Comparison of ENCODE assay signal across 9 mouse cellular contexts in genomic region chr13:117958496-117959421, GRCm38 (mm10).
DNase-seq lines count a peak whose midpoint lies in the region; ATAC-seq and TF ChIP-seq lines count a peak whose summit lies in the region.
"Had no signal": no experiment of that assay in that cellular context is flagged by ENCODE, and none has a peak within 500 bp of the region (broad histone marks: within the 10 kb centered on the region; RNA-seq: fewer than 3 reads in every experiment).

No protein-coding gene starts in this region.

- no peak overlapping the region for H3K9ac ChIP-seq in ES-E14 (ENCODE audit: insufficient read depth, low read depth, low read length, poor library complexity, severe bottlenecking)
- no peak overlapping the region for H3K9ac ChIP-seq in forebrain, embryonic 12.5 days
- H3K9ac ChIP-seq in liver, embryonic 12.5 days = no peak overlapping the region

- peak; percentile 82 for DNase-seq in heart, adult 11 months
- DNase-seq in heart, postnatal 36 days = no peak
- DNase-seq in ES-E14 (ENCODE audit: low read depth, low spot score) = peak; percentile 90
- no peak for DNase-seq in spleen, adult 18-20 months
- no peak for DNase-seq in lung, adult 18-20 months
- DNase-seq in layer of hippocampus, postnatal 14 days (ENCODE audit: low spot score in 2 of 2) = no peak

- intact Hi-C loops in heart, postnatal 36 days (cut with DNase I) = no loop called here

- H3K27me3 ChIP-seq in forebrain, embryonic 12.5 days = no peaks in the 10 kb centered on the region
- H3K27me3 ChIP-seq in liver, embryonic 12.5 days (replicated peaks) = no peaks in the 10 kb centered on the region
- H3K27me3 ChIP-seq: megakaryocyte, embryonic 14.5 days had no signal

- H3K36me3 ChIP-seq in ES-E14 (ENCODE audit: control insufficient read depth, insufficient read depth, low read length, poor library complexity, severe bottlenecking) = no peaks in the 10 kb centered on the region
- no peaks in the 10 kb centered on the region for H3K36me3 ChIP-seq in forebrain, embryonic 12.5 days (replicated peaks)
- H3K36me3 ChIP-seq in liver, embryonic 12.5 days = no peaks in the 10 kb centered on the region

- peak overlapping the region; percentile 28 to 48 for H3K4me3 ChIP-seq in ES-E14 (ENCODE audit: insufficient read depth in 1 of 2, low read depth in 1 of 2, low read length in 2 of 2, poor library complexity in 1 of 2, severe bottlenecking in 1 of 2)
- H3K4me3 ChIP-seq in forebrain, embryonic 12.5 days (replicated peaks) = 0 out of 2 replicates have a peak overlapping the region, but pooled peaks have one; percentile 4
- no peak overlapping the region for H3K4me3 ChIP-seq in liver, embryonic 12.5 days
- H3K4me3 ChIP-seq: megakaryocyte, embryonic 14.5 days had no signal

- H3K4me2 ChIP-seq in forebrain, embryonic 12.5 days = peak overlapping the region; percentile 30
- H3K4me2 ChIP-seq in liver, embryonic 12.5 days = 0 out of 2 replicates have a peak overlapping the region, but pooled peaks have one; percentile 8

- WGBS in forebrain, embryonic 12.5 days = 6% methylated on average over 18 of the region's 18 CpGs
- WGBS in liver, embryonic 12.5 days (ENCODE audit: insufficient replicate concordance) = 17% methylated on average over 18 of the region's 18 CpGs

- H3K27ac ChIP-seq in ES-E14 (ENCODE audit: insufficient read depth, low read depth, low read length, poor library complexity, severe bottlenecking) = no peak overlapping the region
- no peak overlapping the region for H3K27ac ChIP-seq in forebrain, embryonic 12.5 days
- H3K27ac ChIP-seq in liver, embryonic 12.5 days = no peak overlapping the region

- in situ Hi-C loops in ES-E14 (cut with MboI; ENCODE audit: low sequenced_read_pairs in 2 of 2, unreplicated experiment in 2 of 2) = no loop called here

- peak; percentile 58; the same call in 1 of the 2 replicates for ATAC-seq in forebrain, embryonic 12.5 days (ENCODE audit: low FRiP score)
- ATAC-seq in liver, embryonic 12.5 days = peak; percentile 35; the same call in 1 of the 2 replicates

- H3K4me1 ChIP-seq in ES-E14 (ENCODE audit: control insufficient read depth in 2 of 2, insufficient read depth in 2 of 2, low read length in 2 of 2, poor library complexity in 1 of 2) = no peaks in the 10 kb centered on the region
- no peaks in the 10 kb centered on the region for H3K4me1 ChIP-seq in forebrain, embryonic 12.5 days
- H3K4me1 ChIP-seq in liver, embryonic 12.5 days = no peaks in the 10 kb centered on the region
- H3K4me1 ChIP-seq: megakaryocyte, embryonic 14.5 days had no signal

- H3K9me3 ChIP-seq in ES-E14 (ENCODE audit: control insufficient read depth, insufficient read depth, low read depth, low read length) = no peaks in the 10 kb centered on the region
- no peaks in the 10 kb centered on the region for H3K9me3 ChIP-seq in forebrain, embryonic 12.5 days
- no peaks in the 10 kb centered on the region for H3K9me3 ChIP-seq in liver, embryonic 12.5 days (replicated peaks)

TF ChIP-seq in ES-E14, 5 proteins besides CTCF, POLR2A, EP300 and RAD21:
- TF ChIP-seq ZC3H11A (IDR thresholded peaks at IDR 0.05; ENCODE audit: borderline replicate concordance, low read depth, low read length) = no peak

Comparison
In these comparisons a context has a peak if more than half of its experiments do, and no peak if none do; other contexts are left out.
1. DNase-seq: peak in heart, adult 11 months (single experiment) and ES-E14 (single experiment); none in heart, postnatal 36 days (0 of 2), spleen, adult 18-20 months (0 of 2), lung, adult 18-20 months (0 of 2) and layer of hippocampus, postnatal 14 days (0 of 2).